Mouse (Mus musculus) lung, adult 2 months (tissue): ENCODE data around the gene Fry.

Source experiments
- CTCF ChIP-seq: fragments of 200-500 bp; IDR thresholded peaks from 2 replicates; pipeline ENCODE4 v1.5.1; 2011; ENCODE audit warnings: mild to moderate bottlenecking, low read length, control low read depth; ENCODE audit not compliant: insufficient read depth
- POLR2A ChIP-seq: fragments of 200-500 bp; IDR thresholded peaks from 2 replicates; pipeline ENCODE4 v1.6.1; 2011; ENCODE audit warnings: low read depth, mild to moderate bottlenecking, control low read depth, low read length, borderline replicate concordance; ENCODE audit errors: extremely low read depth

DNA sequence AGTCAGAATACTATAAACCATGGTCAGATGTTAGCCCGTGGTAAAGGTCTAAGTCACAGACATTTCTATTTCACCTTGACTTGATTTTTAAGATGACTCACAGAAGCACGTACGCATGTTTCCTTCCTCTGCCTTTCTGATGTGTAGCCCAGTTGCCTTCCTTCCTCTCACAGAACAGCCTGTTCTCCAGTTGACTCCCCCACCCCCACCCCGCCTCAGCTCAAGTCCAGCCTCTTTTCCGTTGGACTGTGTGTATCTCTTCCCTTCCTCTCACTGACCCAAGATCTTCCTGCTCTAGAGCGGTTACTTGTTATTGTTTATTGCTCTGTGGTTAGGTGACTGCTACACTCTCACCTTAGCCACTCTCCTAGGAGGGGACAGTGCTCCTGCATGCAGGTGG, 350.0 kb downstream of the Fry start:
- TF ChIP-seq POLR2A (no peak), CTCF (no peak)
